Mouse (Mus musculus): ENCODE measurements around the gene Glt1d1. TPM values are rescaled to one million over a fixed set of nuclear protein-coding genes. Genes with fewer than 3 reads are reported as not detected.
A peak's percentile ranks its signal among the peaks of the same experiment; 100 is the strongest.

The Glt1d1 gene
- total RNA-seq, 2 experiments from 2014 or later: not detected

DNA sequence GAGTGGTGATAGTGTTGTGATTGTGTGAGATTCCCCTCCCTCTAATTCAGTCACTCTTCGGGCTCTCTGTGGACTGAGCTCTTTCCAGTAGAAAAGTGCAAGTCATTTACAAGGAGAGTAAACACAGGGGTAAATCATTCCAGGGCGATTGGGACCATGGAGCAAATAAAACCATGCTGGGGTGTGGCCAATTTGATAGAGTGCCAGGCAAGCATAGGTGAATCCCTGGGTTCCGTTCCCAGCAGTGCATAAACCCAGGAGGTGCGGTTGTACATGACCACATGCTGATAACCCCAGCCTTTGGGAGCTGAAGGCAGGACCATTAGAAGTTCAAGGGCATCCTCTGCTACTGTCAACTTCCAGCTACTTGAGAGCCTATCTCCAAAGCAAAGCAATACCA is 1.1 kb downstream of the Glt1d1 start:
- no peak for DNase-seq

DNA sequence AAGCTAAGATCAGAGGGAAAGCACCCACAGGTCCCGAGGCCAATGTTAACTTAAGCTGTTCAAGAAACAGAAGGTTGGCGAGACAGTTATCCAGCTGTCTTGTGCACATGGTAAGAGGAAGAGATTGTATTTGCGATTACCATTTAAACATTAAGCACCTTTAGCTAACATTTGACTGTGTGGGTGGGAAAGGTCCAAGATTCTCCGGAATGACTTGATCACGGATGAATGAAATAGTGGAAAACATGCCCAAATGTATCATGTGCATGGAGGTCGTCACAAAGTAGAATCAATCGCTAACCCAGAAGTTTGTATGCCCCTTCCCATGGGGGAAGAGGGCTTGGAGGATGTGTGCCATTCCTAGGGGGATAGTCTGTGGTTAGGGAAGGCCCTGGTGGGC is 1.6 kb downstream of the Glt1d1 start:
- no peak for DNase-seq

DNA sequence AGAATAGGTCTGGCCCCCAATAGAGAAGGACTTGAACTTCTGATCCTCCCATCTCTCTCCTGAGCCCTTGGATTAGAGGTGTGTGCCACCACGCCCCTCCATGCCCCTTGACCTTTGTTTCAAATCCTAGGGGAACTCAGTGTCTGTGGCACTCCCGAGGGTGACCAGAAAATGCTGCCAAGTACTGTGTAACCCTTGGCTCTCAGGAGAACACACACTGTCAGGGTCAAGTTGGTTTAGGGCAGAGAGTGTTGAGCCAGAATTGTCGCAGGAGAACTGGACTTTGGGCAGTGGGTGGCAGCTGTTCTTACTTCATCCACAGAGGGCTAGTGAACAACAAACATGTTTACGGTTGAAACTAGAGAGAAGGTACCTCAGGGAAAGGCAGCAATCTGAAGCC is 5.6 kb downstream of the Glt1d1 start:
- no peak for DNase-seq

DNA sequence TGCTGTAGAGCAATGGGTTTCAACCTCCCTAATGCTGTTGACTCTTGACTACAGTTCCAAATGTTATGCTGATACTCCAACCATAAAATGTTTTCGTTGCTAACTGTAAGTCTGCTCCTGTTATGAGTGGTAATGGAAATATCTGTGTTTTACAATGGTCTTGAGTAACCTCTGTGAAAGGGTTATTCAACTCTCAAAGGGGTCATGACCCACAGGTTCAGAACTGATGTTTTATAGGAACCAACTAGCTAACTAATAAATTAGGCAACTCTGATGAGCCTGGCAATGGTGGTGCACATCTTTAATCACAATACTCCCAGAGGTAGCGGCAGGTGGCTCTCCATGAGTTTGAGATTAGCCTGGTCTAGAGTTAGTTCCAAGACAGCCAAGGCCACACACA is 6.1 kb downstream of the Glt1d1 start:
- DNase-seq: no peak

DNA sequence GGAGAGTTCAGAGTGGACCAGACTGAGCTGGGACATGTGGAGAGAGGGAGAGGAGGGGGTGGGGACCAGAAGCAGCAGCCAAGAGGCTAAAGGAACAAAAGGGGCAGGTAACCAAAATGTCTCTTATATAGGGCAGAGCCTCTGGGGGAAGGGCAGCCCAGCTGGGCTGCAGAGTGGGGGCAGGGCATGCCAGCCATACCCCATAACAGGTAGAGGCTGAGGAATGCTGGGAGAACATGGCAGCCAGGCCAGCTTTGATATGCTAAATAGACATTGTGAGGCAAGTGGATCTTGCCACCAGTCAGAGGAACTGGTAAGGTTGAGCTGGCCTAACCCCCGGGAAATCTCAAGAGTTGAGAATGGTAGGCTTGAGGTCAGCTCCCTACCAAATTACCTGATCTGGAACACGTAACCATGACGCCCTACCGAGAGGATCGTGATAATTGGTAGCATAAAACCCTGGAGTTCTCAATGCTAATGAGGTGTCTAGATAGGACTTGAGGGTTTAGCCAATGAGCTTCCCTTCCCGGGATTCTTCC is 7.1 kb downstream of the Glt1d1 start:
- no peak for DNase-seq

DNA sequence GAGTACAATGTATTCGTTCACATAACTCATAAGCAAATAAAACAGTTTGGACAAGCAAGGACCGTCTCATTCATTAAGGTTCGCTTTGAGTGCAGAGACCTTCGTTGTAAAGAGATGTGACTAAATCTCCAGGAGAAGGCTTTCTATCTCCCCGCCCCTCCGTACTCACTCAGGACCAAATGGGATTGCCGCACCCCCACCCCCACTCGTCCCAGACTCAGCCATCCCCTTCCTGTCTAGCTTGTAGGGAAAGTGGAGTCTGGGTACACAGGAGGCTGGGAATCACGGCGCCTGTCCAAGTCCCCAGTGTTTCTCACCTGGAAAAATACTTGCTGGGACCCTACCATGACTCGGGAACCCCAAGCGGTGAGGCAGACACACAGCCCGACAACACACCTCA is 7.6 kb downstream of the Glt1d1 start:
- no peak for DNase-seq

DNA sequence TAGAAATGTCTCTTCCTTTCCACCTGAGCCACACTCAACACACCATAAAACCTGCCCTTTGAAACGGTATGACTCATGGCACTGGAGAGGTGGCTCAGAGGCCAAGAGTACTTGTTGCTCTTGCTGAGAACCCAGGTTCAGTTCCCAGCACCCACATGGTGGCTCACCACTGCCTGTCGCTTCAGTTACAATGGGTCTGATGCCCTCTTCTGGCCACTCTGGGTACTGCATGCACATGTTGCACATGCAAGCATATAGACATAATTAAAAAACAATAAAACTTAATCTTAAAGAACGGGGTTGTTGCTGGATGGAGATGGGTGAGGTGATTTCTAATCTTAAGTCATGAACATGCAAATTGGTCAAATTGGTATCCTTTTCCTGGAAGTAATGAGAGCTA is 8.3 kb downstream of the Glt1d1 start:
- no peak for DNase-seq

DNA sequence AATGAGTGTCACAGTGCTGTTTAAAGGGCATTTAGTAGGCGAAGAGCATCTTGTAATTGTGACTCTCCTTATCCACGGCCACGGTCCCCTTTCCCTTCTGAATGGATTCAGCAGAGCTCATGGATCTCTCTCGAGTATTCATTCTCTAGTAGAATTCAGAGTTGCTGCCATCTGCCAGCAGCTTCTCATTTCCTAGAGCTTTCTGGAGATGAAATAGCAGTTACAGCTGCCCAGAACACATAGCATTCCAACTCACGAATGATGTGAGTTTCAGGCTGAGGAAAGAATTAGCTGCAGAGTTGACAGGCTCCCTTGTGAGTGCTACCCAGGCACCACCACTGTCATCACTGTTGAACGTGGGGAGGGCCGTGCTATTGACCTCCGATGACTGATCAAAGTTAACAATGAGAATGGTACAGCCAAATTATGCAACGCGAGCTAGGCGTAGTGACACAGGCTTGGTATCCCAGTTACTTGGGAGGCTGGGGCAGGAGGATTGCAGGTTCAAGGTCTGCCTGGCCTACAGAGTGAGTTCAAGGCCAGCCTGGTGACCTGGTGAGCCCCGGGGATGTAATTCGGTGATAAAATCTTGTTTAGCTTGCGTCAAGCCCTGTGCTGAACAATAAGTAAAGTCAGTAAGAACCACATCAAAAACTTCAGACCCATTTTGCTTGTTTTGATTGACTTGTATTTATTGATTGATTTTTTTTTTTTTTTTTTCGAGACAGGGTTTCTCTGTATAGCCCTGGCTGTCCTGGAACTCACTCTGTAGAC is 9.3 kb downstream of the Glt1d1 start:
- no peak for DNase-seq

DNA sequence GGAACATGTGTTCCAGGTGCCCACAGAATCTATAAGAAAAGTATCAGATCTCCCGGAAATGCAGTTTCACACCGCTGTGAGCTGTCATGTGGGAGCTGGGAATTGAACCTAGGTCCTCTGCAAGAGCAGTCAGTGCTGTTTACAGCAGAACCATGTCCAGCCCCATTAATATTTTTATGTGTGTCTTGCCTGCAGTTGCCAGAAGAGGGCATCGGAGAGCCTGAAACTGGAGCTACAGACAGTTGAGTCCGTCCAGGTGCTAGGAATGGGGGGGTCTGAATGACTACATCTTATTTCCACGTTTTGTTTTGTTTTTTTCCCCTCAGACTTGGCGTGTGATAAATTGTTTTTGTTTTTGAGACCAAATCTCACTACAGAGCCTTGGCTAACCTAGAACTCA is 16.0 kb downstream of the Glt1d1 start:
- DNase-seq: no peak

DNA sequence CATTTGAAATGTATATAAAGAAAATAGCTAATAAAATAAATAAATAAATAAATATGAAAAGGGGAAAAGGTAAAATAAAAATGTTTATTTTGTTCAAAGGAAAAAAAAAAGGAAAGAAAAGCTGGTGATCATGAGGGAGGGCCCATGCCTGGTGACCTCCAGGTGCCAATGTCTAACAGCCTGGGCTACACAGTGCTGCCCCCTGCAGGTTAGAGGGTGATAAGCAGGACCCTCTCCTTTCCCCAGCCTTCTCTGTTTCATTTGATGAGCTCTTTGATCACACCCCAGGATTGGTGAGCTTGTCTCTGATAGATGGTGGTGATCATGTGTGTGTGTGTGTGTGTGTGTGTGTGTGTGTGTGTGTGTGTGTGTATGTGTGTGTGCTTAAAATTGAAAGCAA is 17.0 kb downstream of the Glt1d1 start:
- peak; percentile 7 for DNase-seq

DNA sequence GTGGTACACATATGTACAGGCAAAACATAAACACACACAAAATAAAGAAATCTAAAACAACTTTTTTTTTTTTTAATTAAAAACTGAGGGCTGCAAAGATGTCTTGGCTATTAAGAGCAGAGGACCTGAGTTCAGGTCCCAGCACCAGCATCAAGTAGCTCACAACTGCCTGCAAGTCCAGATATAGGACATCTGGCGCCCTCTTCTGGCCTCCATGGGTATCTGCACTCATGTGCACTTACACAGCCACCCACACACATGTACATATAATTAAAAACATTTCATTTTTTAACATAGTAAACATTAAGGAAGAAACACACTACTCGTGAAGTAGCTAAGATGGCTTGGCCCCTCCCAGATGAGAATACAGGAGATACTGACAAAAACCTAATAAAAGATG is 26.2 kb downstream of the Glt1d1 start:
- DNase-seq: no peak

DNA sequence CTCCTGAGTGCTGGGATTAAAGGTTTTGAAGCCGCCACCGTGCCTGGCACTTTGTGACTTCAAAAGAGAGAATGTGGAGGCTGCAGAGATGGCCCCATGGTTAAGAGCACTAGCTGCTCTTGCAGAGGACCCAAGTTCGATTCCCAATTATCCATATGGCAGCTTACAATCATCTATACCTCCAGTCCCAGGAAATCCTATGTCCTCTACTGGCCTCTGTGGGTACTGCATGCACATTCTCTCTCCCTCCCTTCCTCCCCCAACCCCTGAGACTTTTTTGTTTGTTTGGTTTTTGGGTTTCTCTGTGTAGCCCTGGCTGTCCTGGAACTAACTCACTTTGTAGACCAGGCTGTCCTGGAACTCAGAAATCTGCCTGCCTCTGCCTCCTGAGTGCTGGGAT is 27.2 kb downstream of the Glt1d1 start:
- no peak for DNase-seq

DNA sequence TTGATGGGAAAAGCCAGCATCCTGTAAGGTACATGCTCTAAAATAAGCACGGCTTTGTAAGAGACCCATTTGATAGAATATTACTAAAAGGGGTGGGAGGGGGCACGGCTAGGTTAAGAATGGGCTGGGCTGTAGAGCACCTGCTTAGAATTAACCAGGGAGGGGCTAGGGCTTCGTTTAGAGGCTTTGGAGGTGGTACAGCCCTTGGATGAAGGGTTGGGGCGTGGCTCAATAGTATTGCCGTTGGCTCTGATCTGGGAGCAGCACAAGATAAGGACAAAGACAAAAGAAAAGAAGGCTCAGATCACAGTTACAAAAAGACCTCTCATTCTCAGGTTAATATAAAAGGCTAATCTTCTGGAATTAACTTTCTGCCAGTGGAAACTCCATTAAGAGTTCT is 28.2 kb downstream of the Glt1d1 start:
- no peak for DNase-seq

DNA sequence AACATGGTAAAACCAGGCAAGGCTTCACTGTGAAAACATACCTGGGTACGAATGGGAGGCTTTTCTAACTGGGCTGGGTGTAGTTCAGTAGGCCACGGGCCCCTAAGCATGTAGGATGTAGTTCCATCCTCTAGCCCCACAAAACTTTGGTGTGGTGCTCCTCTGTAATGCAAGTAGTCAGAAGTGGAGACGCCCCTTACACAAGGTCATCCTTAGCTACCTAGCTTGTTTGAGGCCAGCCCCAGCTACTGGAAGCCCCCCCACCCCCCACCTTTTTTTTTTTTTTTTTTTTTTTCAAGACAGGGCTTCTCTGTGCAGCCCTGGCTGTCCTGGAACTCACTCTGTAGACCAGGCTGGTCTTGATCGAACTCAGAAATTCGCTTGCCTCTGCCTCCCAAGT is 28.9 kb downstream of the Glt1d1 start:
- no peak for DNase-seq

DNA sequence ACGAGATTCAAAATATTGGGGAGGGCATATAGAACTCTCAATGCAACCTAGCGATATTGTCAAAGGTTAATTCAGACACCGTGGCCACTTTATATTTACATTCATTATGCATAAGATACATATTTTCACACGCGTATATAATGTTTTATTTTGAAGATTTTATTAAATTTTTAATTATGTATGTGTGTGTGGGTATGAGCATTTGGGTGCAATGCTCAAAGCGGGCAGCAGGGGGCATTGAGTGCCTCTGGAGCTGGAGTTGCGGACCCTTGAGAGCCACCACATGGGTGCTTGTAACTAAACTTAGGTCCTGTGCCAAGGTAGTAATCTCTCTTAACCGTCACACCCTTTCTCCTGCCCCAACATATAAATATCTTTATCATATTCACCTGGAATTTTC is 41.9 kb downstream of the Glt1d1 start:
- no peak for DNase-seq

DNA sequence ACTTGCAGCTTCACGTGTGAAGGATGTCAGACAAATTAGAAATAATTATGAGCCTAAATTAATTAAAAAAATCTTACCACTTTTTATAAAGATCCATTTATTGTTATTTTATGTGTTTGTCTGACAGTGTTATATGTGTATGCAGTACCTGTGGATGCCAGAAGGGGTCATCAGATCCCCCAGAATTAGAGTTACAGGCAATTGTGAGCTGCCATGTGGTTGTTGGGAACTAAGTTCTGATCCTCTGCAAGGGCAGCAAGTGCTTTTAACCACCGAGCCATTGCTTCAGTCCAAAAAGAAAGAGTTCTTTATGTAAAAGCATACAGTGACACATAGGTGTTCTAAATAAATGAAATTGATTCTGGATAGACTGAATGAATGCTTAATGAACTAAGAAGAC is 45.5 kb downstream of the Glt1d1 start:
- DNase-seq: no peak

DNA sequence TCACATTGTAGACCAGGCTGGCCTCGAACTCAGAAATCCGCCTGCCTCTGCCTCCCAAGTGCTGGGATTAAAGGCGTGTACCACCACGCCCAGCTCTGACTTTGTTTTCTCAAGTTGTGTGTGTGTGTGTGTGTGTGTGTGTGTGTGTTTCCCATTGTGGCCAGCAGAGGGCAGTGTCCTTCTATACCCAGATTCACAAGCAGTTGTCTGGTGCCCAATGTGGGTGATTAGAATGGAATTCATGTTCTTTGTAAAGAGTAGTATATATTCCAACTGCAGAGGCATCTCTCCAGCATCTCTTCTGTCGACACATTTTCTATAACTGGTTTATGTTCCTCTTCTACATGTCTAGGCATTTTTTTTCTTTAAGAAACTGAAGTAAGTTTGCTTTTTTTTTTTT is 46.4 kb downstream of the Glt1d1 start:
- DNase-seq: no peak

DNA sequence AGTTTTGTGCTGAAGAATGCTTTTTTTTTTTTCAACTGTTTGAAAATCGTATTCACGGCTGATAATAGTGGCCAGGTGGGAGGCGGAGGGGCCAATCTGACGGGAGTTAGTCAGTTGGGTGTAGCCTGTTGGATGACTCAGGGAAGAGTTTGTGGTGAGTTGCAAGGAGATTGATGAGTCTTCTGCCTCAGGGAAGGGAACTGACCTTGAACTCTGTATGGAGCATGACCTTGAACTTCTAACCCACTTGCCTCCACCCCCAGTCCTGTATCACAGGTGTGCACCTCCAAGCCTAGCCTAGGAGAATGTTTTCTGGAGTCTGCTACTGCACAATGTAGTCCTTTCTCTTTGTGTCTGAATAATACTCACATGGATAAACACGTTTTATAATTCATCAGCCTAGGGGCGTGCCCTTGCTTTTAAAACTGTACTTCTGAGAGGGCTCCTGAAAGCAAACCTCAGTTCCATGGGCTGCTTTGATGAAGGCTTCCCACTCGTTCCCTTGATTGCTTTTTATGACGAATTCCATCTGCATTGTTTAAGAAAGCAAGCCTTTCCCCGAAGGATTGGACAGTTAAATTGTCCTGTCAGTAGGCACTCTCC is 56.6 kb downstream of the Glt1d1 start:
- no peak for DNase-seq

DNA sequence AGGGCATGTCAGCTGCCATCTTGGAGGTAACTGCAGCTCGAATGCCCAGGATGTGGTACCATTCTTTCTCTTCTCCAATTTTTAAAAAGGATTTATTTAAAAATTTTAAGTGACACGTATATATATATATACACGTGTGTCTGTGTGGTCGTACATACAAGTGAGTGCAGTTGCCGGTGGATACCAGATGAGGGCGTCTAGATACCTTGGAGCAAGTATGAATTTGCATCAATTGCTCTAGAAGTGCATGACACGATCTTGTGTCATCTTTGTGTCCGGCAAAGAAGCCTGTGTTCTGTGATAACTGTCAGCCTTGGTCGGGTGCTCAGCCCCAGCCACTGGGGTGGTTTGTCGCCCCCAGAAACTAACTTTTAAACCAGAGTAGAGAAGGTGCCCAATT is 59.0 kb downstream of the Glt1d1 start:
- no peak for DNase-seq

DNA sequence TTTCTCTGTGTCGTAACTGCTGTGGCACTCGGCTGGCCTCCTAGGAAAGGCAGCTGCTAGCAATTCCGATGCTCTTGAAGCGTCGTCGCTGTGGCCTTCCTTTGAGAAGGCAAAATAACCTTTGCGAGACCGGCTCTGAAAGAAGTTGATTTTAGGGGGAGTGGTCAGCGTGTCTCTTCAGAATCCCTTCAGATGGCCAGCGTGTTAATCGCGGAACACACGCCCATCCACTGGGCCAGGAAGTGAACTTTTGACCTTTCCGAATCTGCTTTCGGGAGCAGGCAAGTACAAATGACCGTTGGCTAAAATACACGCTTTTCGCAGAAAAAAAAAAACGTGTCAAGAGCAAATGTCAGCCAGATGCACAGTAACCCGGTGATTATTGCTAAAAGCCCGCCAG is 59.5 kb downstream of the Glt1d1 start:
- no peak for DNase-seq

DNA sequence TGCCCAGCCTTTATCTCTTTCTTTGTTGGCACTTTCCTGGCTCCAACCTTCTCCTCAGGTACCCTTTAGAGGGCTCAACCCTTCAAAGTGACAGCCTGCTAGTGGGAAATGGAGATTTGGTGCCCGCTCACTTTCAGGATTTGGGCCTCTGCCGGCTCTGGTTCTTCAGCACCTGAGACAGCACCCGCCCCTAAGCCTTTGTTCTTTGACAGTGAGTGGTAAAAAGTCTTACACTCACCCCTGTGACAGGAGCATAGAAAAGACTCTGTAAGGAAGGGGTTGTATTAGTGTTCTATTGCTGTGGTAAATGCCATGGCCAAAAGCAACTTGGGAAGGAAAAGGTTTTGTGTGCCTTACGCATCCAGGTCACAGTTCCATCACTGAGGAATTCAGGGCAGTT is 63.8 kb downstream of the Glt1d1 start:
- DNase-seq: no peak

DNA sequence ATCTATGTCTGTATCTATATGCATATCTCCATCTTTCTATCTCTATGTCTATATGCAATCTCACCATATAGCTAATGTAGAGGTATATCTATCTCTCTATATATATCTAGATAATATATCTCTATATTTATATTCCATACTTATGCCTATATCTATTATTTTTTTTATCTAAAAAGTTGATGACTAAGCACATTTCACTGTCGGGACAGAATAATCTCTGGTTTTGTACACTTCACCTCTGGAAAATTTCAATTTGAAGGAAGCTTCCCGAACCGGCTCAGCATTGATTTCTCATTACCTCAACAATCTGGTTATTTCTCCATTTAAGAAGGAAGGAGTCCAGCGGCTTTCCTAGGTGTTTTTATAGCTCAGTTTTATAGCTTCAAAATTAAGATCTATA is 64.5 kb downstream of the Glt1d1 start:
- no peak for DNase-seq

DNA sequence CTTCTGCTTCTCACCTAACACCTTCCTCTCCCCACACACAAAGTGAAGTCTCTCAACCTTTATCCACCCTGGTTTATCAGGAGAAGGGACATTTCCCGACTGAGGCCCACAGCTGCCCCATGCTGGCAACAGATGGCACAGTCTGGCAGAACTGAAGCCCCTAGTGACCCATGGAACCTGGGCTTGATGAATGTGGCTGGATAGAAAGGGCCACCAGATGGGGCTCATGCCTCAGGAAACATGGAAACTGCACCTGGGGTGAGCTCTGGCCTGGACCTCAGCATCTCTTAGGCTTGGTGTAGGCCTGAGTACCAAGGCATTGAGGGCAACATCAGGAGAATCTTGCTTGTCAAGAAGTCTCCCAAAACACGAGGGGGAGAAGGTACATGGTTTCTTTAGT is 66.5 kb downstream of the Glt1d1 start:
- DNase-seq: no peak

DNA sequence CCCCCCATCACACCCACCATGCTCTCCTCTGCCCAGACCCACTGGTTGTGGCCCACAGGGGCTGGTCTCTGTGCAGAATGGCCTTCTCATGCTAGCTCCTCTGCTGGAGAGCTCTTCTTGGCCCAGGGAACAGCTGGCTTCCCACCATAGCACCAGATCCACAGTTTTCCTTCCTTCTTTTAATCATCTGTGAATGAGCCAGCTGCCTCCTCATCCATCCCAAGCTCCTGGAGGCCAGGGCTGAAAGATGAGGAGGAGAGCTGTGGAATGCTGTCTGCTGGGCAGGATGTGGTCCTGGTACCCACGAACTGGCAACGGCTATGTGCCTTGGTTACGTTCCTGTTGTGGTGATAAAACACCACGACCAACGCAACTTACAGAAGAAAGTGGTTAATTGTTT is 67.6 kb downstream of the Glt1d1 start:
- DNase-seq: no peak

DNA sequence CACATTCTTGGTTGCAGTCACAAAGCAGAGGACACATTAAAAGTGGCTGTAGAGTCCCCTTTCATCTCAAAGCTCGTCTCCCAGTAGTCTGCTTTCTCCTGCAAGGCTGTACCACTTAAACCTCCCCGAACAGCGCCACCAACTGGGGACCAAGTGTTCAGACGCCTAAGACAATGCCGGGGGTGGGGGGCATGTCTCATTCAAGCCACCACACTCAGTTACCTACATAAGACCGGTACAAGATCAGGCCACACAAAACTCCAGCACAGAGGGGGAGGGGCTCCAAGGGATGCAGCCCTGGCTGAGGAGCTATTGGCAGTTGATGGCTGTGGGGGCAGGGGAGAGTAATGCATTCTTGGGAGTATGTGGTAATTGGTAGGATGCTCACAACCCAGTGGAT is 68.1 kb downstream of the Glt1d1 start:
- DNase-seq: no peak
